Mouse (Mus musculus): ENCODE measurements around the gene Gm8267. TPM values are rescaled to one million over a fixed set of nuclear protein-coding genes. Genes with fewer than 3 reads are reported as not detected.
A peak's percentile ranks its signal among the peaks of the same experiment; 100 is the strongest.
"Not testable (repeated sequence)": the region's sequence is repeated elsewhere in the genome, so short reads cannot be mapped to it uniquely, and the experiment has no call there.

The Gm8267 gene
- not detected for total RNA-seq (2021)
- long read RNA-seq, experiment 1 = 0 reads
- long read RNA-seq, experiment 2 = 0 reads

DNA sequence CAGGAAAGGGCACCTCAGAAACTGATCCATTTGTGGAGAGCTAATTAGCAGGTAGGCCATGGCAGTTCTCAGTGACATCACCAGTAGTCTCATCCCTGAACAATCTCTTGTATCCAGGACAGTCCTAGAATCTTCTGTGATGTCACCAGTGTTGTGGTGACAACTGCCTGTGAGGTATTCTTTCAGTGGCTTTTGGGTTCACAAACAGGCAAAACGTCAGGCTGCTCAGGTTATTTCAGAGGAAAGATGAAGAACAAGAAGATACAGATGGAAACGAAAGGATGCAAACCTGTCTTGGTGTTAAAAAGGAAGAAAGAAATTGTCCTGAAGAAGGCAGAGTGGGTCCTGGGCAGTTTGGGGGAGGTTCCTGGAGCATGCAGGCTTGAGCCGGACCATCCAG lies at the start of gene Gm8267:
TSS of gene Gm8267 (minus strand) at position 101 of the 400 bp plus-strand sequence.
- Histone ChIP-seq H3K4me3 (no peak within 1 kb of the TSS), H3K27ac (no peak within 1 kb of the TSS)
- intact Hi-C loops (cut with DNase I) = no loop called here
- no peak for DNase-seq
- TF ChIP-seq CTCF (IDR thresholded peaks at IDR 0.05) = no peak

DNA sequence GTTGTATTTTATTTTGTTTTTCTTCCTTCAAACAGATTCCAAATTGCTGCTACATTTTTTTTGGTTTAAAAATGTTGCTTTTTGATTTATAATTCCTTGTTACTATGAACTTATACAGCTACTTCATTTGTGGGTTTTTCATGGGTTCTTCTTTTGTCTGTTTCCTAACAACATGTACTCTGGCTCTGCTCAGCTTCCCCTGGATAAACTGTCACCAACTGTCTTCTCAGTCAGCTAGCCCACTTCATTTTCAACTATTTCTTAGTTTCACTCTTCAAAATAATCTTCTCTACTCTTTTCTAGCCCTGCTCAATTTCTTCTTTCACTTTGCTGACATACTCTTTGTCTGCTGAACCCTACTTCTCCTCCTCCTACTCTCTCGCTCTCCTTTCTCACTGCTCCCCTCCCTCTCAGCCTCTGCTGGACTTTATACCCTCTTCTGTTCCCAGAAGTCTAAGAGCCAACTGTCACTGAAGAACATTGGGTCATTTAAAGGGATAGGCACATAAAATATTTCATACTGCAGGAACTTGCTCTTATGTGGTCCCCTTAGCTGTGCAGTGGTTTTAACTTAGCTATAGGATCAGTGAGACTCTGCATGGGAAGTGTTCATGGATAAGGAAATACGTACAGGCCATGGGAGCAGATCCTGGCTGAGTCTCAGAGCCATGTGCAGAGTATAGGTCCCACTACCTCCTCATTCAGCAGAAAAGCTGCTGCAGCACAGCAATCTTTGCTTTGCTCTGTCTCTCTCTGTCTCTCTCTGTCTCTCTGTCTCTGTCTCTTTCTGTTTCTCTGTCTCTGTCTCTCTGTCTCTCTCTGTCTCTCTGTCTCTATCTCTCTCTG lies 39.6 kb upstream of the Gm8267 start:
- DNase-seq; intact Hi-C loops (cut with DNase I); H3K27ac ChIP-seq; H3K4me3 ChIP-seq: not testable (repeated sequence)

- peak; percentile 27; the same call in 1 of the 2 replicates for TF ChIP-seq CTCF (IDR thresholded peaks at IDR 0.05)
- intact Hi-C loops (cut with DNase I); H3K27ac ChIP-seq; H3K4me3 ChIP-seq; DNase-seq: not testable (repeated sequence)
Observed at GRCm38 (mm10) chr14:44742789-44743188, 7.4 kb downstream of the Gm8267 start.

DNA sequence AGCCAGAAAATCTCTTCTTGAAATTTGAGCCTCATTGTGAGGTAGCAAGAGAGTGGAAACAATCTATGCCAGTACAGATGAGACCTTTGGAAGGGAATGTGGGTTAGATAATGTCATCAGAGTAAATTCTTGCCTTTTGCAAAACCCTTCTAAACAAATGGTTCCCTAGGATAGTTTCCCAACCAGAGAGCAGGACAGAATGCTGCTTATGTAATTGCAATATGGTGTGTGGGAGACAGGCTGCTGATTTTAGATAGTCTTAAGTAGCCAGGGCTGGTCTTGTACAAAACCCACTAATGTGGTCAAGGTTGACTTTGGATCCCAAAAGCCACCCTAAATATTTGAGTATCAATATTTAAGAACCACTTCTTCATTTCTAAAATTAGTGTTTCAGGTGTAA lies 19.4 kb downstream of the Gm8267 start:
- H3K27ac ChIP-seq; H3K4me3 ChIP-seq; intact Hi-C loops (cut with DNase I); DNase-seq: not testable (repeated sequence)

GRCm38 (mm10) chr14:44706356-44706755 lies 43.8 kb downstream of the Gm8267 start, which contains the start of gene Gm8257:
Gene Gm8257, minus strand, starts transcription at chr14:44706456.
- H3K27ac ChIP-seq; DNase-seq; H3K4me3 ChIP-seq; intact Hi-C loops (cut with DNase I): not testable (repeated sequence)

Other genes starting within 250 kb of the Gm8267 start
- not detected for gene Gm17093, start 232.1 kb downstream of the Gm8267 start, total RNA-seq (2021)
- gene Gm8247, start 167.2 kb downstream of the Gm8267 start, total RNA-seq (2021) = not detected
- not detected for gene Gm5624, start 122.4 kb downstream of the Gm8267 start, total RNA-seq (2021)
- not detected for gene Gm8257, start 43.9 kb downstream of the Gm8267 start, total RNA-seq (2021)
- not detected for gene Ptgdr, start 109.0 kb upstream of the Gm8267 start, total RNA-seq (2021)
- gene Ptger2, start 237.9 kb upstream of the Gm8267 start, total RNA-seq (2021) = under 1 TPM in 1 of 2 experiments, not detected in 1; 0.17 TPM

Measured in gastrocnemius, adult 2 months (tissue).